Mouse (Mus musculus): Measurements from ENCODE around the gene Cdon. TPM values are rescaled to one million over a fixed set of nuclear protein-coding genes. Genes with fewer than 3 reads are reported as not detected.

The Cdon gene
- total and polyA plus RNA-seq, 3 experiments = 0.01 to 0.93 TPM; not detected in 1

- no peaks in the 10 kb centered on the region for H3K9me3 ChIP-seq (replicated peaks)
- no peak for TF ChIP-seq CTCF (IDR thresholded peaks at IDR 0.05; ENCODE audit: low read depth, low read length)
- TF ChIP-seq GATA1 (IDR thresholded peaks at IDR 0.05; ENCODE audit: borderline replicate concordance, low read length) = no peak
- no peak for TF ChIP-seq GATA2 (IDR thresholded peaks at IDR 0.05; ENCODE audit: borderline replicate concordance, low read depth, low read length)
- no peak for TF ChIP-seq POLR2AphosphoS5 (IDR thresholded peaks at IDR 0.05; ENCODE audit: insufficient replicate concordance, low read depth, low read length)
- no peak for TF ChIP-seq TAL1 (conservative IDR thresholded peaks at IDR 0.05; ENCODE audit: low read depth, low read length)
- DNase-seq (ENCODE audit: low spot score) = no peak
Observed at GRCm38 (mm10) chr9:35516711-35517110, 95.8 kb downstream of the Cdon start.

DNA sequence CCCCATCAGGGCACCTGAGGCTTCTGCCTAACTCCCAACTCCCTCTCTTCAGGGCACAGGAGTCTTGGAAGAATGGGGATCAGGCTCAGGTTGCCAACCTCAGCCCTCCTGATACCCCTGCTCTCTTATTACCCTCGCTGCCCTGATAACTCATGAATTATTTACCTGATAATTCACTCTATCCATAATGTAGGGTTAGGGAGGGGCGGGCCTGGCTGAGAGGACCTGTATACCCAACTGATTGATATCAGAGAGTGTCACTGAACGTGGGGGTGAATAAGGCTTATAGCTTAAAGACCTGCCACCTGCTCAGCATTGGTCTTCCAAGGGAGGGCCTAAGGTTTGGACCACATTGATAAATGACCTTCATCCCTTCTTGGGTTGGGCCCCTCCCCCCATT, 97.2 kb downstream of the Cdon start, which contains the start of gene Gm1113:
TSS of gene Gm1113 (minus strand) at position 101 of the 400 bp plus-strand sequence.
- H3K4me3 ChIP-seq (ENCODE audit: low read depth, low read length) = no peak within 1 kb of the TSS
- no peaks in the 10 kb centered on the region for H3K36me3 ChIP-seq (replicated peaks)
- peaks cover 15% of the 10 kb centered on the region; the same call in 1 of the 2 replicates for H3K27me3 ChIP-seq (ENCODE audit: insufficient read depth, low read length)
- DNase-seq (ENCODE audit: low spot score) (no peak), ATAC-seq (ENCODE audit: extremely low read depth, insufficient number of reproducible peaks, low FRiP score, poor library complexity, severe bottlenecking) (no peak)
- H3K9me3 ChIP-seq (replicated peaks) = no peaks in the 10 kb centered on the region
- TF ChIP-seq TAL1 (conservative IDR thresholded peaks at IDR 0.05; ENCODE audit: low read depth, low read length) (no peak), CTCF (IDR thresholded peaks at IDR 0.05; ENCODE audit: low read depth, low read length) (no peak), GATA2 (IDR thresholded peaks at IDR 0.05; ENCODE audit: borderline replicate concordance, low read depth, low read length) (no peak), GATA1 (IDR thresholded peaks at IDR 0.05; ENCODE audit: borderline replicate concordance, low read length) (no peak), POLR2AphosphoS5 (IDR thresholded peaks at IDR 0.05; ENCODE audit: insufficient replicate concordance, low read depth, low read length) (no peak)
- H3K4me1 ChIP-seq (ENCODE audit: insufficient read depth, low read depth, low read length) = no peaks in the 10 kb centered on the region

More at GRCm38 (mm10) chr9:35516711-35517110, 95.8 kb downstream of the Cdon start:
- Histone ChIP-seq H3K4me3 (ENCODE audit: low read depth, low read length) (no peak overlapping the region), H3K36me3 (replicated peaks) (no peaks in the 10 kb centered on the region), H3K4me1 (ENCODE audit: insufficient read depth, low read depth, low read length) (no peaks in the 10 kb centered on the region), H3K27me3 (ENCODE audit: insufficient read depth, low read length) (peaks cover 19% of the 10 kb centered on the region; the same call in 1 of the 2 replicates)
- ATAC-seq (ENCODE audit: extremely low read depth, insufficient number of reproducible peaks, low FRiP score, poor library complexity, severe bottlenecking) = no peak

- no peaks in the 10 kb centered on the region for H3K36me3 ChIP-seq (replicated peaks)
- TF ChIP-seq CTCF (IDR thresholded peaks at IDR 0.05; ENCODE audit: low read depth, low read length) = no peak
- TF ChIP-seq GATA1 (IDR thresholded peaks at IDR 0.05; ENCODE audit: borderline replicate concordance, low read length) = no peak
- no peak for TF ChIP-seq TAL1 (conservative IDR thresholded peaks at IDR 0.05; ENCODE audit: low read depth, low read length)
- TF ChIP-seq GATA2 (IDR thresholded peaks at IDR 0.05; ENCODE audit: borderline replicate concordance, low read depth, low read length) = no peak
- no peak for TF ChIP-seq POLR2AphosphoS5 (IDR thresholded peaks at IDR 0.05; ENCODE audit: insufficient replicate concordance, low read depth, low read length)
- ATAC-seq (ENCODE audit: extremely low read depth, insufficient number of reproducible peaks, low FRiP score, poor library complexity, severe bottlenecking) (no peak), DNase-seq (ENCODE audit: low spot score) (no peak)
- no peaks in the 10 kb centered on the region for H3K9me3 ChIP-seq (replicated peaks)
- H3K4me3 ChIP-seq (ENCODE audit: low read depth, low read length) = no peak overlapping the region
- no peaks in the 10 kb centered on the region for H3K4me1 ChIP-seq (ENCODE audit: insufficient read depth, low read depth, low read length)
- peaks cover 11% of the 10 kb centered on the region; the same call in 1 of the 2 replicates for H3K27me3 ChIP-seq (ENCODE audit: insufficient read depth, low read length)
Observed at GRCm38 (mm10) chr9:35520631-35521348, 99.9 kb downstream of the Cdon start.

DNA sequence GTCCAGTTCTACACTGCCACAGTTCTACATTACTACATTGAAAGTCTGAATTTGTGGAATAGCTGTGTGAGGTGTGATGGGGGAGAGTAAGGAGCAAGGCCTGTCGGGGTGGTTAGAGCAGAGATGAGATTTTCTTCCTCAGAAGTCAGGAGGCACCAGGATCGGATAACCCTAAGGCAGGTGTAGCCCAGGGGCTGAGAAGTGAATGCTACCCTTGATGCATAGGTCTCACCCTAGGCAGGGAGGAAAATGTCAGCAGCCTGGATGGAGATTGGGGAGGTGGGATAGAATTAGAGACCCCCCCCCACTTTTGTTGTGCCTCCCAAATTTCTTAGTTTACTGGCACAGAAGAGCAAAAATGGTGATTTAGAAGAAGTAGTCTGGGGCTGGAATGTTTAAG, 101.3 kb downstream of the Cdon start:
- Histone ChIP-seq H3K4me1 (ENCODE audit: insufficient read depth, low read depth, low read length) (no peaks in the 10 kb centered on the region), H3K36me3 (replicated peaks) (no peaks in the 10 kb centered on the region), H3K4me3 (ENCODE audit: low read depth, low read length) (no peak overlapping the region), H3K9me3 (replicated peaks) (no peaks in the 10 kb centered on the region), H3K27me3 (ENCODE audit: insufficient read depth, low read length) (peaks cover 6% of the 10 kb centered on the region; the same call in 1 of the 2 replicates)
- ATAC-seq (ENCODE audit: extremely low read depth, insufficient number of reproducible peaks, low FRiP score, poor library complexity, severe bottlenecking) (no peak), DNase-seq (ENCODE audit: low spot score) (no peak)
- no peak for TF ChIP-seq TAL1 (conservative IDR thresholded peaks at IDR 0.05; ENCODE audit: low read depth, low read length)
- TF ChIP-seq CTCF (IDR thresholded peaks at IDR 0.05; ENCODE audit: low read depth, low read length) = no peak
- no peak for TF ChIP-seq GATA1 (IDR thresholded peaks at IDR 0.05; ENCODE audit: borderline replicate concordance, low read length)
- TF ChIP-seq GATA2 (IDR thresholded peaks at IDR 0.05; ENCODE audit: borderline replicate concordance, low read depth, low read length) = no peak

GRCm38 (mm10) chr9:35522821-35523515, 102.0 kb downstream of the Cdon start:
- Histone ChIP-seq H3K4me1 (ENCODE audit: insufficient read depth, low read depth, low read length) (no peaks in the 10 kb centered on the region), H3K4me3 (ENCODE audit: low read depth, low read length) (no peak overlapping the region), H3K36me3 (replicated peaks) (no peaks in the 10 kb centered on the region), H3K27me3 (ENCODE audit: insufficient read depth, low read length) (peaks cover 6% of the 10 kb centered on the region; the same call in 1 of the 2 replicates), H3K9me3 (replicated peaks) (no peaks in the 10 kb centered on the region)
- no peak for DNase-seq (ENCODE audit: low spot score)
- no peak for ATAC-seq (ENCODE audit: extremely low read depth, insufficient number of reproducible peaks, low FRiP score, poor library complexity, severe bottlenecking)
- TF ChIP-seq GATA2 (IDR thresholded peaks at IDR 0.05; ENCODE audit: borderline replicate concordance, low read depth, low read length) (no peak), POLR2AphosphoS5 (IDR thresholded peaks at IDR 0.05; ENCODE audit: insufficient replicate concordance, low read depth, low read length) (no peak), GATA1 (IDR thresholded peaks at IDR 0.05; ENCODE audit: borderline replicate concordance, low read length) (no peak)

GRCm38 (mm10) chr9:35523541-35523940, 102.6 kb downstream of the Cdon start:
- H3K9me3 ChIP-seq (replicated peaks) = no peaks in the 10 kb centered on the region
- no peak for ATAC-seq (ENCODE audit: extremely low read depth, insufficient number of reproducible peaks, low FRiP score, poor library complexity, severe bottlenecking)
- no peak for DNase-seq (ENCODE audit: low spot score)

More at GRCm38 (mm10) chr9:35523541-35523940, 102.6 kb downstream of the Cdon start:
- no peak for TF ChIP-seq POLR2AphosphoS5 (IDR thresholded peaks at IDR 0.05; ENCODE audit: insufficient replicate concordance, low read depth, low read length)
- TF ChIP-seq TAL1 (conservative IDR thresholded peaks at IDR 0.05; ENCODE audit: low read depth, low read length) = no peak
- TF ChIP-seq GATA1 (IDR thresholded peaks at IDR 0.05; ENCODE audit: borderline replicate concordance, low read length) = no peak
- TF ChIP-seq CTCF (IDR thresholded peaks at IDR 0.05; ENCODE audit: low read depth, low read length) = no peak
- no peak for TF ChIP-seq GATA2 (IDR thresholded peaks at IDR 0.05; ENCODE audit: borderline replicate concordance, low read depth, low read length)
- Histone ChIP-seq H3K27me3 (ENCODE audit: insufficient read depth, low read length) (0 out of 2 replicates have a peak, but pooled peaks cover 6% of the 10 kb centered on the region), H3K4me3 (ENCODE audit: low read depth, low read length) (no peak overlapping the region), H3K36me3 (replicated peaks) (no peaks in the 10 kb centered on the region), H3K4me1 (ENCODE audit: insufficient read depth, low read depth, low read length) (no peaks in the 10 kb centered on the region)

Measured in G1E (cell line).